Mouse (Mus musculus) forebrain, embryonic 11.5 days (tissue): ENCODE results near the gene Bicd2. TPM values are rescaled to one million over a fixed set of nuclear protein-coding genes. Genes with fewer than 3 reads are reported as not detected.

Source experiments
- ATAC-seq: fragments of 200-750 bp; cut with Nextera tagmentation; replicated peaks from 2 replicates; pipeline ENCODE4 v1.8.0; 2017; ENCODE audit warnings: moderate TSS enrichment; ENCODE audit not compliant: low FRiP score
- DNase-seq: peaks from one replicate; pipeline ENCODE4 v3.0.0-alpha.2; 2017; ENCODE audit warnings: low spot score
- H3K27ac ChIP-seq: fragments of 300-500 bp; sonication (generic); 2 replicates; pipeline ENCODE4 v1.5.1; 2014; ENCODE audit warnings: low read depth, low read length
- H3K27me3 ChIP-seq: fragments of 300-500 bp; sonication (generic); 2 replicates; pipeline ENCODE4 v1.6.1; 2014; ENCODE audit warnings: mild to moderate bottlenecking, low read length, mixed read lengths; ENCODE audit not compliant: control insufficient read depth, insufficient read depth
- H3K36me3 ChIP-seq: fragments of 300-500 bp; sonication (generic); 2 replicates; pipeline ENCODE4 v1.6.1; 2014; ENCODE audit warnings: mild to moderate bottlenecking, low read length, moderate library complexity, mixed read lengths; ENCODE audit not compliant: control insufficient read depth, insufficient read depth
- H3K4me1 ChIP-seq: fragments of 300-500 bp; sonication (generic); replicated peaks from 2 replicates; pipeline ENCODE4 v1.6.1; 2014; ENCODE audit warnings: low read length, mixed read lengths; ENCODE audit not compliant: control insufficient read depth, insufficient read depth
- H3K4me2 ChIP-seq: fragments of 300-500 bp; sonication (generic); 2 replicates; pipeline ENCODE4 v1.6.1; 2014; ENCODE audit warnings: low read depth, mild to moderate bottlenecking, low read length, moderate library complexity, mixed read lengths; ENCODE audit not compliant: severe bottlenecking
- H3K4me3 ChIP-seq: fragments of 300-500 bp; sonication (generic); 2 replicates; pipeline ENCODE4 v1.5.1; 2014; ENCODE audit warnings: low read depth, low read length
- H3K9ac ChIP-seq: fragments of 300-500 bp; sonication (generic); 2 replicates; pipeline ENCODE4 v1.6.1; 2014; ENCODE audit warnings: low read length
- H3K9me3 ChIP-seq: fragments of 300-500 bp; sonication (generic); 2 replicates; pipeline ENCODE4 v1.6.1; 2016; ENCODE audit warnings: low read length, mixed read lengths; ENCODE audit not compliant: control insufficient read depth
- WGBS: fragments of 180-500 bp; shearing (Covaris S2); extraction: QIAGEN DNeasy Blood & Tissue Kit; methylation state at CpG from one replicate; pipeline ENCODE4 v1.1.7; 2014; 5-methylcytosine and 5-hydroxymethylcytosine counted together
- polyA plus RNA-seq: library from polyadenylated mRNA; unstranded; fragments of >200 nt; fragmentation: Nextera tagmentation; extraction: Ambion mirVana; gene quantifications from 2 replicates; pipeline ENCODE4 v1.2.1, GENCODE M21; 2014

Gene Bicd2
- polyA plus RNA-seq, 1 experiment from 2014 or later, result 35.7 TPM

DNA sequence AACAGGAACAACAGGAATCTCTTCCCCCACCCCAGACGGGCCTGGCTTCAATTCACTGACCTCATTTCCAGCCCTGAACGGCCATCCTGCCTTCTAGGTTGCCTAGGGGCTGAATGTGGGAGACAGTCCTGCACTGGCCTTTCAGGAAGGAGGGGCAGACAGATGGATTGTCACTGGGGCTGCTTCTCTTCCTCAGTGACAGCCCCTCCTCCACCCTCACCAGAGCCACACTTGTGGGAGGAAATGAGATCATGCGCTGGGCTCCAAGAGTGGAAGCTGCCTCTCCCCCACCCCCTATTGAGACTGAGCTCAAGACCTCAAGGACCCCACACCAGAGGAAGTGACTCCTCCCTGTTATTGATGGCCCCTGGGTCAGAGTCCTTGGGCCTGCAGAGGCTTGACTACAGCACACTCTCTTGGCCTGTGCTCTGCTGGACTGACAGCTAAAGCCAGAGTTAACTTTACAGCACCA is 30.1 kb downstream of the Bicd2 start:
- Histone ChIP-seq H3K4me1 (no peaks in the 10 kb centered on the region), H3K27me3 (no peaks in the 10 kb centered on the region), H3K9ac (no peak overlapping the region), H3K27ac (no peak overlapping the region), H3K4me3 (no peak overlapping the region), H3K36me3 (no peaks in the 10 kb centered on the region; the same call in 1 of the 2 replicates), H3K9me3 (no peaks in the 10 kb centered on the region), H3K4me2 (no peak overlapping the region)
- no peak for ATAC-seq
- peak; percentile 49 for DNase-seq
- 56% methylated on average over 3 of the region's 3 CpGs for WGBS

DNA sequence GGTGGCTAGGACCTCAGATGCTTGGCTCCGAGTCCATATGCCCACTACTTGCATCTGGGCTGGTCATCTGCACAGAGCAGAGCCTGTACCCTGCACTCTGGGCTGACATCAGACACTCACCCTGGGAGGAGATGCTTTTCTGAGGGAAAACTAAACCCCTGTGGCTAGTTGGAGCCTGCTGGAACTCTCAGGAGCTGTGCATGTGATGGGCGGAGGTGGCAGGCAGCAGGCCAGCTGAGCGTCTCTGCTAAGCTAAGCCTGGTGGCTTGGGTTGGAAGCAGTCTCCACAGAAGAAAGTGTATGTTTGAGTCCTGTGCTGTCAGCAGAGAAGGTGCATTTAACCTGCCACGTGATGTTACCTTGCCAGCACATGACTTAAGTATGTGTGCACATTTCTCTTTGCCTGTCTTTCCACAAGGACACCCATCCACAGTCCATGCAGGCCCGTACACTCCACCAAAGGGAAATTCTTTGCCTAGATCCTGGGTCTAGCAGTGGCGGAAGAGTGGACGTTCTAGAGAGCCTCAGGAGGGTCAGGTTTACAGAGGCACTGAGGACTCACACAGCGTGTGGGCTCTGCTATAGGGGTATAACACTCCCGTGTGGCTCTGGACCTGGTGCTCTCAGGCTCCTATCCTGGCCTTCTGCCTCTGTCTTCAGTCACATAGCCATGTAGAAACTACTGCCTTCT is 31.1 kb downstream of the Bicd2 start:
- DNase-seq, result peak; percentile 43
- no peaks in the 10 kb centered on the region; the same call in 1 of the 2 replicates for H3K36me3 ChIP-seq
- no peak overlapping the region for H3K4me2 ChIP-seq
- no peak overlapping the region for H3K9ac ChIP-seq
- no peak overlapping the region for H3K4me3 ChIP-seq
- no peak overlapping the region for H3K27ac ChIP-seq
- no peaks in the 10 kb centered on the region for H3K9me3 ChIP-seq
- H3K27me3 ChIP-seq, result no peaks in the 10 kb centered on the region
- WGBS, result 94% methylated on average over 9 of the region's 9 CpGs
- no peaks in the 10 kb centered on the region for H3K4me1 ChIP-seq
- ATAC-seq, result no peak

DNA sequence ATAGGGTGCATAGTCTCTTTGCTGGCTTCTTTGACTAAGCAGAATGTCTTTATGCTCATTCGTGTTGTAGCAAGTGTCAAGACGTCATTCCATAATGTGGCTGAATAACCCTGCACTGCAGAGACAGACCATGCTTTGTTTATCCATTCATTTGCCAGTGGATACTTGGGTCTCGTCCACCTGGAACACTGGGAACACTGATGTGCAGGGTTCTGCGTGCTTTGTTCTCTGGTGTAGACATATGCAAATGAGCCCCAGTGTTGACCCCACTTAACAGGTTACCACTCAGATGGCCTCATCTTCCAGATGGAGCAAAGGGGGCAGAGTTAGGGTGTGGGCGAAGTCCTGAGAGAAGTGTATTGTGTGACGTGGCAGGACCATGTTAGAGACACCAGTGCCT is 32.9 kb downstream of the Bicd2 start:
- Histone ChIP-seq H3K27ac (no peak overlapping the region), H3K9ac (no peak overlapping the region), H3K4me1 (no peaks in the 10 kb centered on the region), H3K27me3 (no peaks in the 10 kb centered on the region), H3K36me3 (peaks cover 2% of the 10 kb centered on the region), H3K4me2 (no peak overlapping the region), H3K9me3 (no peaks in the 10 kb centered on the region), H3K4me3 (no peak overlapping the region)
- 79% methylated on average over 6 of the region's 6 CpGs for WGBS
- ATAC-seq, result no peak
- no peak for DNase-seq

GRCm38 (mm10) chr13:49374730-49375129 is 33.3 kb downstream of the Bicd2 start:
- no peak for DNase-seq
- H3K9ac ChIP-seq, result no peak overlapping the region
- H3K27ac ChIP-seq, result no peak overlapping the region
- ATAC-seq, result no peak
- H3K36me3 ChIP-seq, result peaks cover 6% of the 10 kb centered on the region
- WGBS, result 83% methylated on average over 6 of the region's 6 CpGs
- no peak overlapping the region for H3K4me3 ChIP-seq
- H3K4me2 ChIP-seq, result no peak overlapping the region
- no peaks in the 10 kb centered on the region for H3K27me3 ChIP-seq
- no peaks in the 10 kb centered on the region for H3K9me3 ChIP-seq
- no peaks in the 10 kb centered on the region for H3K4me1 ChIP-seq

GRCm38 (mm10) chr13:49377608-49378007 is 36.2 kb downstream of the Bicd2 start:
- Histone ChIP-seq H3K4me1 (no peaks in the 10 kb centered on the region), H3K27me3 (no peaks in the 10 kb centered on the region), H3K4me3 (no peak overlapping the region), H3K9me3 (no peaks in the 10 kb centered on the region), H3K27ac (no peak overlapping the region), H3K36me3 (peaks cover 19% of the 10 kb centered on the region), H3K9ac (no peak overlapping the region), H3K4me2 (no peak overlapping the region)
- DNase-seq (no peak), ATAC-seq (no peak)
- WGBS, result 88% methylated on average over 6 of the region's 6 CpGs

DNA sequence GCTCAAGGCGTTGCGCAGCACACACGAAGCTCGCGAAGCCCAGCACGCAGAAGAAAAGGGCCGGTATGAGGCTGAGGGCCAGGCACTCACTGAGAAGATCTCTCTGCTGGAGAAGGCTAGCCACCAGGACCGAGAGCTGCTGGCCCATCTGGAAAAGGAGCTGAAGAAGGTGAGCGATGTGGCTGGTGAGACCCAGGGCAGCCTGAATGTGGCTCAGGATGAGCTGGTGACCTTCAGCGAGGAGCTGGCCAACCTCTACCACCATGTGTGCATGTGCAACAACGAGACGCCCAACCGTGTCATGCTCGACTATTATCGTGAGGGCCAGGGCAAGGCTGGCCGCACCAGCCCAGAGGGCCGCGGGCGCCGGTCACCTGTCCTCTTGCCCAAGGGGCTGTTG is 37.9 kb downstream of the Bicd2 start:
- H3K9ac ChIP-seq, result no peak overlapping the region
- H3K4me3 ChIP-seq, result no peak overlapping the region
- DNase-seq, result peak; percentile 43
- no peak overlapping the region for H3K27ac ChIP-seq
- no peak for ATAC-seq
- 98% methylated on average over 20 of the region's 20 CpGs for WGBS
- no peaks in the 10 kb centered on the region for H3K4me1 ChIP-seq
- peaks cover 19% of the 10 kb centered on the region for H3K36me3 ChIP-seq
- no peaks in the 10 kb centered on the region for H3K9me3 ChIP-seq
- no peak overlapping the region for H3K4me2 ChIP-seq
- no peaks in the 10 kb centered on the region for H3K27me3 ChIP-seq

- Histone ChIP-seq H3K36me3 (peaks cover 19% of the 10 kb centered on the region), H3K9me3 (no peaks in the 10 kb centered on the region), H3K4me1 (no peaks in the 10 kb centered on the region), H3K27ac (no peak overlapping the region), H3K4me3 (no peak overlapping the region), H3K4me2 (no peak overlapping the region), H3K27me3 (no peaks in the 10 kb centered on the region), H3K9ac (no peak overlapping the region)
- 33% methylated on average over 3 of the region's 3 CpGs for WGBS
- DNase-seq (peak; percentile 83), ATAC-seq (no peak; the same call in 1 of the 2 replicates)
Measured at GRCm38 (mm10) chr13:49381230-49381629, 39.8 kb downstream of the Bicd2 start.

DNA sequence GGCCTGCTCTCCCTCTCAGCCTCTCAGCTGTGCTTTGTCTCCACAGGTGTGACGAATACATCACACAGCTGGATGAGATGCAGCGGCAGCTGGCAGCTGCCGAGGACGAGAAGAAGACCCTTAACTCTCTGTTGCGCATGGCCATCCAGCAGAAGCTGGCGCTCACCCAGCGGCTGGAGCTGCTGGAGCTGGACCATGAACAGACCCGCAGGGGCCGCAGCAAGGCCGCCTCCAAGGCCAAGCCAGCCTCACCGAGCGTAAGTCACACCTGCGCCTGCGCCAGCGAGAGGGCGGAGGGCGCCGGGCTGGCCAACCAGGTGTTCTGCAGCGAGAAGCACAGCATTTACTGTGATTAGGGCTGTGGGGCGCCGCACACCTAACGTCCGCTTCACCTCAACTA is 41.6 kb downstream of the Bicd2 start:
- H3K27ac ChIP-seq, result no peak overlapping the region
- peaks cover 19% of the 10 kb centered on the region for H3K36me3 ChIP-seq
- H3K4me2 ChIP-seq, result no peak overlapping the region
- WGBS, result 96% methylated on average over 23 of the region's 23 CpGs
- H3K9ac ChIP-seq, result no peak overlapping the region
- no peaks in the 10 kb centered on the region for H3K4me1 ChIP-seq
- H3K9me3 ChIP-seq, result no peaks in the 10 kb centered on the region
- DNase-seq (no peak), ATAC-seq (no peak)
- no peak overlapping the region for H3K4me3 ChIP-seq
- no peaks in the 10 kb centered on the region for H3K27me3 ChIP-seq
